Mouse (Mus musculus) macrophage (primary cell): ENCODE measurements at regions not wholly inside any gene's neighbourhood (a gene's known extent, or its start where the extent isn't known, plus 50 kb on each side); places are given as distances from the start of the nearest gene placed in this dataset.
A peak's percentile ranks its signal among the peaks of the same experiment; 100 is the strongest.

Source experiments
- H3K27ac ChIP-seq: fragments of 350-480 bp; formaldehyde crosslinking; 2 replicates; pipeline ENCODE4 v1.9.0; 2021
- H3K36me3 ChIP-seq: fragments of 350-480 bp; formaldehyde crosslinking; 2 replicates; pipeline ENCODE4 v1.9.0; 2021; ENCODE audit errors: inconsistent target
- H3K4me3 ChIP-seq: fragments of 350-480 bp; formaldehyde crosslinking; 2 replicates; pipeline ENCODE4 v1.9.0; 2021; ENCODE audit errors: inconsistent target
- H3K79me2 ChIP-seq: fragments of 350-480 bp; formaldehyde crosslinking; 2 replicates; pipeline ENCODE4 v1.9.0; 2021; ENCODE audit errors: inconsistent target
- WGBS: methylation state at CpG from one replicate; pipeline ENCODE4 v1.1.7; 2026; ENCODE audit warnings: inconsistent platforms; ENCODE audit not compliant: missing documents; 5-methylcytosine and 5-hydroxymethylcytosine counted together

DNA sequence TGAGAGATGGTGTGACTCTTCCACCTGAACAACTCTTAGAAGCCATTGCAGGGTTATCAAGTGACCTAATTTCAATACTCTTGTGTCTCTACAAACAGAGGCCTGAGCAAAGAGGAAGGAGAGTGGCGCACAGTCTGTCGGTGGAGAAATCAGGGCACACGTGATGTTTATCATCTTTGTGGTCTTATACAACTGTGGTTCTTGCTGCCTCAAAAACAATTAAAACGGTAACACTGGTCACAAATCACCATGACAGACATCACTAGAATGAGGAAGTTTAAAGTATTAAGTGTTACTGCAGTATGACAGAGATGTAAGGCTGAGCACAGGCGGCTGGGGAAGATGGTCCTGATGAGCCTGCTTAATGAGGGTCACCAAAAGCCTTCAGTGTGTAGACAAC lies 73.6 kb downstream of the Sdc1 start:
- H3K36me3 ChIP-seq: no peaks in the 10 kb centered on the region
- 7% methylated on average over 5 of the region's 5 CpGs for WGBS

GRCm38 (mm10) chr12:8845443-8845842 lies 74.3 kb downstream of the Sdc1 start:
- Histone ChIP-seq H3K79me2 (no peaks in the 10 kb centered on the region), H3K36me3 (no peaks in the 10 kb centered on the region), H3K27ac (no peak overlapping the region), H3K4me3 (no peak overlapping the region)
- 86% methylated on average over 8 of the region's 8 CpGs for WGBS

More for the DNA sequence above, 73.6 kb downstream of the Sdc1 start:
- Histone ChIP-seq H3K79me2 (no peaks in the 10 kb centered on the region), H3K4me3 (no peak overlapping the region), H3K27ac (no peak overlapping the region)

DNA sequence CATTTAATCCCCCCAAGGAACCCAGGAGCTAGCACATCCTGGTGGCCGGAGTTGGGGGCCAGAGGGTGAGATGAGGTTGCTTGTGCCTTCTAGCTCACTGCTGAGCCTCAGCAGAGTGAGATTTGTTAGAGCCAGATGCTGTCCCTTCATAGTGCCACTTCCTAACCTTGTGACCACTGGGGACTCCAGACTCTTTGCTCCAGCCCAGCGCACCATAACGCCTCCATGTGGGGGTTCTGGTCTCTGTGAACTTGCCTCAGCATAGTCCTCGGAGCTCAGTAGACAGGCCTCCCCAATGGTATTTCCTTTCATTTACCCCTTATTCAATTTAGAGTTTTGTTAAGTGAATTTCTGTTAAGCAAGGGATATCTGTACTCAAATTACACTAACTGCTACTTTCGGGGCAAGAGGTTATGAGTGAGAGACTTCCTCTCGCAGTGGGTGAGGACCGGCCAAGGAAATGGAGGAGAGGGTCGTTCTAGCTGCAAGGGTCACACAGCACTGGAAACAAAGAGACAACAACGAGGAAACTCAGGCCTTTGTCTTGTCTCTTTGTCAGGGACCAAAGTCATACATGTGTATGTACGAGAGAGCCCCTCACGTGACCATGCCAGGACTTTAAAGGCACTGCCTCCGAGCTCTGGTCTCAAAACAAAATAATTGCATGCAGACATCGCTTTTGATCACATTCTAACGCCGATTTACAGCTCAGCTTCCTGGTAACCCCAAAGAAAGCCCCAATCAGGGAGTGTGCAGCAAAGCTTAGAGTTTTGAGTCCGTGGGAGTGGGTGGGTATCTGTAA lies 74.8 kb upstream of the Laptm4a start:
- WGBS: 56% methylated on average over 16 of the region's 16 CpGs
- H3K36me3 ChIP-seq: no peaks in the 10 kb centered on the region
- no peak overlapping the region for H3K4me3 ChIP-seq
- no peak overlapping the region for H3K27ac ChIP-seq
- no peaks in the 10 kb centered on the region for H3K79me2 ChIP-seq

DNA sequence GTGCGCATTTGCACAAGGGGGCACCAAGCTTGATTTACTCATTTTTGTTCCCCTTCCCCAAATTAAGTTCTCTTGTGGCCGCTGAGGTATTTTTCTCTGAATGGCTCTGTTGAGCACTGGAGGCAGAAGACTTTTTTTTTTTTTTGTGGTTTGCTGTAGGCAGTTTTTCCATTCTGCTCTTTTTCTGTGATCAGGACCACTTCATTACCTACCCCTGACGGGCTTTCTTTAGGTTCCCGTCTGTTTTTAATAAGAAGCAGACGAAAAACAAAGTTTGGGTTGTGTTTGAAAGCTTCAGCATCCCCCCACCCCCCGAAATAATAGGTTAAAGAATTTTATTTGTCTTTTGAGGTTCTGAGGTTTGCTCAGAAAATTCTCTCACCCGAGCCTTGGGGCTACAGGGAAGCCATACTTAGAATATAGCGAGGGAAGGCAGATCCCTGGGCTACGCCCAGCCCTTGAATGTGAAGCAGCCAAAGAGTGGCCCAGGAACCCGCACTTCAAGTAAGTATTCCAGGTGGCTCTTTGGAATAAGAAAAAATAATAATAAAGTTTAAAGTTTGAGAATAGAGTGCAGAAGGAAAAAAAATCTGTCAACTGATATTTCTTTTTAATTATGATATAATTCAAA lies 74.1 kb upstream of the Laptm4a start:
- H3K27ac ChIP-seq: no peak overlapping the region
- no peaks in the 10 kb centered on the region for H3K36me3 ChIP-seq
- H3K79me2 ChIP-seq: no peaks in the 10 kb centered on the region
- WGBS: 74% methylated on average over 10 of the region's 10 CpGs
- H3K4me3 ChIP-seq: no peak overlapping the region

- Histone ChIP-seq H3K79me2 (no peaks in the 10 kb centered on the region), H3K27ac (no peak overlapping the region), H3K36me3 (no peaks in the 10 kb centered on the region), H3K4me3 (no peak overlapping the region)
- 91% methylated on average over 8 of the region's 8 CpGs for WGBS
These were observed 73.5 kb upstream of the Laptm4a start for GRCm38 (mm10) chr12:8847858-8848383.

DNA sequence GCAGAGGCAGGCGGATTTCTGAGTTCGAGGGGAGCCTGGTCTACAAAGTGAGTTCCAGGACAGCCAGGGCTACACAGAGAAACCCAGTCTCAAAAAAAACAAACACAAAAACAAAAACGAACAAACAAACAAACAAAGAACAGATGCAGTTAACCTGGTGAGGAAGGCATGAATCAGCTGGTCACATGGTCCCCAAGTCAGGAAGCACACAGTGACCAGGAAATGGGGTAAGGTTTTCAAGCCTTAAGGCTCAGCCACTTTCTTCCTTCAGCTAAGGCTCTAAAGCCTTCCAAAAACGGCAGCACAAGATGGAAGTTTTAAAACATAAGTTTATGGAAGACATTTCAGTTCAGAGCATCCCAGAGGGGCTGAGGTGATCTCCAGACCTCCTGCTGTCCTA lies 67.6 kb upstream of the Laptm4a start:
- Histone ChIP-seq H3K79me2 (no peaks in the 10 kb centered on the region), H3K36me3 (no peaks in the 10 kb centered on the region), H3K27ac (peak overlapping the region; percentile 60), H3K4me3 (no peak overlapping the region)
- 63% methylated on average over 4 of the region's 4 CpGs for WGBS

- H3K79me2 ChIP-seq: no peaks in the 10 kb centered on the region
- H3K36me3 ChIP-seq: no peaks in the 10 kb centered on the region
- WGBS: 61% methylated on average over 4 of the region's 4 CpGs
- H3K4me3 ChIP-seq: no peak overlapping the region
- peak overlapping the region; percentile 60 for H3K27ac ChIP-seq
These were observed 67.1 kb upstream of the Laptm4a start for GRCm38 (mm10) chr12:8854401-8854800.

DNA sequence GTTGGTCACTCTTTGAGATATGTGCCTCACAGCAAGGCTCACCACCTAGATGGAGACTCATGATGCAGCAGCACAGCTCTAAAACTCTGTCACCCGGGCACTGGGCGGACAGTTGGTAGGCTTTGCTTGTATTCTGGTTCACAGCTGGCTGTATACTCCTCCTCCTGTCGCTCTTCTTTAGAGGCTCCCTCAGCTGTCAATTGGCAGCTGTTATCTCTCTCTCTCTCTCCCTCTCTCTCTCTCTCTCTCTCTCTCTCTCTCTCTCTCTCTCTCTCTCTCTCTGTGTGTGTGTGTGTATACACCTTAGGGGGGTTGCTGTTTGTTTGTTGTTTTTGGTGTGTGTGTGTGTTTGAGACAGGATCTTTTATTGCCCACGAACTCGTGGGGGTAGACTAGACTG lies 66.3 kb upstream of the Laptm4a start:
- Histone ChIP-seq H3K79me2 (no peaks in the 10 kb centered on the region), H3K4me3 (no peak overlapping the region), H3K27ac (no peak overlapping the region), H3K36me3 (no peaks in the 10 kb centered on the region)
- WGBS: 97% methylated on average over 3 of the region's 5 CpGs

DNA sequence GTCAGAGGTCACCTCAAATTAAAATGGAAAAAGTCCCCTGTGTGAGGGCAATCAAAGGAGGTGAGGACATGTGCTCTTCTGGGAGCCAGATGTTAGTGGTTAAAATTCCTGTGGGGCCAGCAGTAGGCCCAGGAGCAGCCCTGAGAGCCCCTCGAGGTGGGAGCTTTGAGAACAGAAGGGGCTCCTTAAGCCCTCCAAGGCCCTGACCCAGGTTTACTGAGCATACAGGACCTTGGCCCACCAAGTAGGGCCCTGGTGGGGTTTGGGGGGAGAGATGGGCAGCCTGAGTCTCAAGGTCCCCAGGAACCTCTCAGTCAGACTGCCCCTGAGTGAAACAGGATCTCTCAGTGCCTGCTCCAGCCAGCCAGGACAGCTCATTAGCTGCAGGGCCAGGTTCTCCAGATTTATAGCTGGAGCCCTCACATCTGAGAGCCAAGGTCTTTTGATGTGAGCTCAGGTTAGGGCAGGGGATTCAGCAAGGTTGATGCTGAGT lies 65.4 kb upstream of the Laptm4a start:
- WGBS: 83% methylated on average over 1 of the region's 1 CpGs
- Histone ChIP-seq H3K36me3 (no peaks in the 10 kb centered on the region), H3K27ac (no peak overlapping the region), H3K79me2 (no peaks in the 10 kb centered on the region), H3K4me3 (no peak overlapping the region)

DNA sequence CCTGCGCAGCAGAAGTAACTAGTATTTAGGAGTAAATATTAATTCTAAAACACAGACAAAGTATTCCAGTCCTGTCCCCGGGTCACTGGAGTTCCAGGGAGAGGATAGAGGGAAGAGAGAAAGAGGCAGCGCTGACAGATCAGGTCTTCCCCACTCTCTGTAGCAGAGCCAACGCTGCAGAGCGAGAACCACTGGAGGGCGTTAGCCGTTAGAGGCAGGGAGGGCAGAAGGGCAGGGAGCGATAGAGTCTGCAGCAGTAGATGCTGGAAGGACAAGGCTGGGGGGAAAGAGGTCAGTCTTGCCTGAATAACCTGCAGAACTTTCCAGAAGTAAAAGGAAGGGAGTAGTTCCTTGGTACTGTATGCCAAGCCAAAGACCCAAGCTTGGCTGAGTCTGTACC lies 64.2 kb upstream of the Laptm4a start:
- 82% methylated on average over 8 of the region's 8 CpGs for WGBS
- H3K79me2 ChIP-seq: no peaks in the 10 kb centered on the region
- no peaks in the 10 kb centered on the region for H3K36me3 ChIP-seq
- H3K4me3 ChIP-seq: no peak overlapping the region
- H3K27ac ChIP-seq: no peak overlapping the region

- 66% methylated on average over 7 of the region's 7 CpGs for WGBS
- H3K4me3 ChIP-seq: no peak overlapping the region
- H3K79me2 ChIP-seq: no peaks in the 10 kb centered on the region
- H3K36me3 ChIP-seq: no peaks in the 10 kb centered on the region
- no peak overlapping the region for H3K27ac ChIP-seq
These were observed 62.7 kb upstream of the Laptm4a start for GRCm38 (mm10) chr12:8858748-8859147.

GRCm38 (mm10) chr12:8859588-8859987 lies 61.9 kb upstream of the Laptm4a start:
- Histone ChIP-seq H3K27ac (no peak overlapping the region), H3K79me2 (no peaks in the 10 kb centered on the region), H3K4me3 (no peak overlapping the region), H3K36me3 (no peaks in the 10 kb centered on the region)
- 92% methylated on average over 4 of the region's 4 CpGs for WGBS

GRCm38 (mm10) chr12:8864830-8865229 lies 56.6 kb upstream of the Laptm4a start:
- WGBS: 2% methylated on average over 3 of the region's 3 CpGs
- H3K27ac ChIP-seq: peak overlapping the region; percentile 79
- no peaks in the 10 kb centered on the region for H3K79me2 ChIP-seq
- H3K4me3 ChIP-seq: no peak overlapping the region
- H3K36me3 ChIP-seq: no peaks in the 10 kb centered on the region

DNA sequence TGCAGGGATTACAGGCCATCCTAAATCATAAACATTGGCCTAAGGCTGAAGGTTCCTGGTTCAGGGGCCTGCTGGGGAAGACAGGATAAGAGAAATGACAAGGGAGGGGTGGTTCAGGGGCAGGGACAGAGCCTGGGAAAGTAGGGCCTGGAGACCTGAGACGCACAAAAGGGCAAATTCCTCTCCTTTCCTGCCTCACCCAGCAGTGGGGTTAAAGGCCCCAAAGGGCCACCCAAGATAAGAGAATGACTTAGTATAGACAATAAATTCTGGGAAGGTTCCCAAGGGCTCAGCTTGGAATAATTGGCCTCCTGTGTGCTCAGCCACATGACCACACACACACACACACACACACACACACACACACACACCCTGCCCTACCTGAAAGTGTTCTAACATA lies 56.2 kb upstream of the Laptm4a start:
- no peaks in the 10 kb centered on the region for H3K79me2 ChIP-seq
- no CpG with 5 or more reads among the region's 1 CpGs for WGBS
- no peak overlapping the region for H3K4me3 ChIP-seq
- peak overlapping the region; percentile 79 for H3K27ac ChIP-seq
- H3K36me3 ChIP-seq: no peaks in the 10 kb centered on the region

GRCm38 (mm10) chr12:8867104-8867503 lies 54.4 kb upstream of the Laptm4a start:
- no peaks in the 10 kb centered on the region for H3K79me2 ChIP-seq
- no peak overlapping the region for H3K4me3 ChIP-seq
- H3K27ac ChIP-seq: no peak overlapping the region
- WGBS: 0% methylated on average over 1 of the region's 1 CpGs
- no peaks in the 10 kb centered on the region for H3K36me3 ChIP-seq
